Comparison of ENCODE assay signal across 15 mouse cellular contexts in genomic region chrX:11288306-11288882, GRCm38 (mm10). TPM values are rescaled to one million over a fixed set of nuclear protein-coding genes. Genes with fewer than 3 reads are reported as not detected.
DNase-seq lines count a peak whose midpoint lies in the region; ATAC-seq and TF ChIP-seq lines count a peak whose summit lies in the region.
"Had no signal": no experiment of that assay in that cellular context is flagged by ENCODE, and none has a peak within 500 bp of the region (broad histone marks: within the 10 kb centered on the region; RNA-seq: fewer than 3 reads in every experiment).

No protein-coding gene starts in this region.

- H3K4me1 ChIP-seq in intestine, embryonic 15.5 days (replicated peaks) = peaks cover 5% of the 10 kb centered on the region; the same call in 1 of the 2 replicates
- no peaks in the 10 kb centered on the region for H3K4me1 ChIP-seq in intestine, embryonic 16.5 days (ENCODE audit: control insufficient read depth, insufficient read depth, low read length)
- peaks cover 4% of the 10 kb centered on the region for H3K4me1 ChIP-seq in heart, embryonic 16.5 days (ENCODE audit: control insufficient read depth, insufficient read depth, low read length)
- no peaks in the 10 kb centered on the region for H3K4me1 ChIP-seq in lung, postnatal 0 days (ENCODE audit: insufficient read depth, low read depth, low read length)
- H3K4me1 ChIP-seq in neural tube, embryonic 15.5 days = no peaks in the 10 kb centered on the region
- H3K4me1 ChIP-seq: forebrain, embryonic 10.5 days; midbrain, embryonic 15.5 days had no signal

- H3K9me3 ChIP-seq in intestine, embryonic 15.5 days = no peaks in the 10 kb centered on the region
- H3K9me3 ChIP-seq in intestine, embryonic 16.5 days (ENCODE audit: control insufficient read depth, low read length) = no peaks in the 10 kb centered on the region
- H3K9me3 ChIP-seq in heart, embryonic 16.5 days (replicated peaks; ENCODE audit: control insufficient read depth, low read length) = peaks cover 2% of the 10 kb centered on the region; the same call in 1 of the 2 replicates
- H3K9me3 ChIP-seq in lung, postnatal 0 days (ENCODE audit: low read length) = no peaks in the 10 kb centered on the region
- no peaks in the 10 kb centered on the region for H3K9me3 ChIP-seq in neural tube, embryonic 15.5 days (replicated peaks)
- H3K9me3 ChIP-seq: midbrain, embryonic 15.5 days had no signal

- H3K36me3 ChIP-seq in intestine, embryonic 15.5 days = no peaks in the 10 kb centered on the region
- no peaks in the 10 kb centered on the region for H3K36me3 ChIP-seq in intestine, embryonic 16.5 days (ENCODE audit: control insufficient read depth, insufficient read depth, low read length)
- H3K36me3 ChIP-seq in heart, embryonic 16.5 days (ENCODE audit: control insufficient read depth, insufficient read depth) = no peaks in the 10 kb centered on the region
- no peaks in the 10 kb centered on the region for H3K36me3 ChIP-seq in lung, postnatal 0 days (ENCODE audit: insufficient read depth, low read length)
- H3K36me3 ChIP-seq in neural tube, embryonic 15.5 days = no peaks in the 10 kb centered on the region
- H3K36me3 ChIP-seq: forebrain, embryonic 10.5 days; midbrain, embryonic 15.5 days had no signal

- WGBS in intestine, embryonic 15.5 days = 46% methylated on average over 14 of the region's 14 CpGs
- WGBS in intestine, embryonic 16.5 days = 43% methylated on average over 14 of the region's 14 CpGs
- WGBS in heart, embryonic 16.5 days = 35% methylated on average over 14 of the region's 14 CpGs
- 37% methylated on average over 14 of the region's 14 CpGs for WGBS in lung, postnatal 0 days
- 78% methylated on average over 14 of the region's 14 CpGs for WGBS in neural tube, embryonic 15.5 days

- H3K4me2 ChIP-seq in intestine, embryonic 15.5 days (replicated peaks) = no peak overlapping the region
- no peak overlapping the region for H3K4me2 ChIP-seq in intestine, embryonic 16.5 days (ENCODE audit: low read depth, low read length)
- peak overlapping the region; percentile 18; the same call in 1 of the 2 replicates for H3K4me2 ChIP-seq in heart, embryonic 16.5 days (ENCODE audit: low read depth, low read length)
- H3K4me2 ChIP-seq in lung, postnatal 0 days (replicated peaks; ENCODE audit: low read depth, low read length) = no peak overlapping the region
- no peak overlapping the region for H3K4me2 ChIP-seq in neural tube, embryonic 15.5 days
- H3K4me2 ChIP-seq: midbrain, embryonic 15.5 days had no signal

- TF ChIP-seq EP300 in lung, postnatal 0 days (IDR thresholded peaks at IDR 0.05) = 0 out of 2 replicates have a peak, but pooled peaks have one; percentile 22

- H3K4me3 ChIP-seq in intestine, embryonic 15.5 days (replicated peaks) = no peak overlapping the region
- H3K4me3 ChIP-seq in intestine, embryonic 16.5 days (ENCODE audit: low read length) = no peak overlapping the region
- no peak overlapping the region for H3K4me3 ChIP-seq in heart, embryonic 16.5 days (ENCODE audit: low read length)
- H3K4me3 ChIP-seq in lung, postnatal 0 days (ENCODE audit: low read depth, low read length) = no peak overlapping the region
- no peak overlapping the region for H3K4me3 ChIP-seq in neural tube, embryonic 15.5 days (replicated peaks)
- H3K4me3 ChIP-seq: forebrain, embryonic 10.5 days; midbrain, embryonic 15.5 days had no signal

- peak; percentile 25; the same call in 1 of the 2 replicates for ATAC-seq in intestine, embryonic 15.5 days
- no peak; the same call in 1 of the 2 replicates for ATAC-seq in intestine, embryonic 16.5 days
- peak; percentile 37; the same call in 1 of the 2 replicates for ATAC-seq in heart, embryonic 16.5 days (replicated peaks; ENCODE audit: extremely low read depth, insufficient read depth, low FRiP score)
- peak; percentile 74 for ATAC-seq in lung, postnatal 0 days
- no peak for ATAC-seq in neural tube, embryonic 15.5 days (ENCODE audit: low FRiP score)
- ATAC-seq: midbrain, embryonic 15.5 days had no signal

- TF ChIP-seq CTCF in lung, postnatal 0 days (IDR thresholded peaks at IDR 0.05) = no peak

- no peak overlapping the region for H3K27ac ChIP-seq in intestine, embryonic 15.5 days
- H3K27ac ChIP-seq in intestine, embryonic 16.5 days (ENCODE audit: low read length) = no peak overlapping the region
- H3K27ac ChIP-seq in heart, embryonic 16.5 days (ENCODE audit: low read length) = no peak overlapping the region
- H3K27ac ChIP-seq in lung, postnatal 0 days (ENCODE audit: low read length) = no peak overlapping the region
- H3K27ac ChIP-seq in neural tube, embryonic 15.5 days (replicated peaks) = no peak overlapping the region
- H3K27ac ChIP-seq: forebrain, embryonic 10.5 days; liver, embryonic 14.5 days; midbrain, embryonic 15.5 days had no signal

- no peak overlapping the region for H3K9ac ChIP-seq in intestine, embryonic 15.5 days
- H3K9ac ChIP-seq in intestine, embryonic 16.5 days (ENCODE audit: low read depth, low read length) = no peak overlapping the region
- no peak overlapping the region for H3K9ac ChIP-seq in heart, embryonic 16.5 days (ENCODE audit: low read length)
- H3K9ac ChIP-seq in lung, postnatal 0 days (replicated peaks; ENCODE audit: low read depth) = no peak overlapping the region
- no peak overlapping the region for H3K9ac ChIP-seq in neural tube, embryonic 15.5 days (replicated peaks)
- H3K9ac ChIP-seq: liver, embryonic 14.5 days; midbrain, embryonic 15.5 days had no signal

- no peaks in the 10 kb centered on the region; the same call in 1 of the 2 replicates for H3K27me3 ChIP-seq in intestine, embryonic 15.5 days (replicated peaks)
- H3K27me3 ChIP-seq in intestine, embryonic 16.5 days (replicated peaks; ENCODE audit: control insufficient read depth, insufficient read depth, low read length) = 0 out of 2 replicates have a peak, but pooled peaks cover 4% of the 10 kb centered on the region
- peaks cover 17% of the 10 kb centered on the region for H3K27me3 ChIP-seq in heart, embryonic 16.5 days (ENCODE audit: control insufficient read depth, insufficient read depth, low read length)
- H3K27me3 ChIP-seq in lung, postnatal 0 days (replicated peaks; ENCODE audit: insufficient read depth, low read length) = no peaks in the 10 kb centered on the region
- no peaks in the 10 kb centered on the region for H3K27me3 ChIP-seq in neural tube, embryonic 15.5 days (replicated peaks)
- H3K27me3 ChIP-seq: midbrain, embryonic 15.5 days had no signal

- DNase-seq in adrenal gland, adult 2 months = peak; percentile 9
- no peak for DNase-seq in adrenal gland, adult 18-20 months (ENCODE audit: low spot score in 2 of 2)
- peak; percentile 28 for DNase-seq in lung, postnatal 0 days (ENCODE audit: low spot score)
- DNase-seq in spleen, postnatal 4 days (ENCODE audit: low spot score in 2 of 2) = no peak
- DNase-seq: embryo, embryonic 11 days had no signal

RNA-seq across cellular contexts. Expression of gene H2al1a, which starts 10.7 kb away (rescaled TPM):
- not detected for total RNA-seq in adrenal gland, adult 2 months (2021)
- not detected in 2 replicates for polyA plus RNA-seq in adrenal gland, adult 2 months (2012; rRNA removed)
- not detected for total RNA-seq in adrenal gland, adult 18-20 months (2021)
- polyA plus RNA-seq in intestine, embryonic 15.5 days (2015; fragmentation: Nextera tagmentation; extraction: Ambion mirVana) = not detected in 2 replicates
- not detected in 2 replicates for polyA plus RNA-seq in intestine, embryonic 16.5 days (2015; fragmentation: Nextera tagmentation; extraction: Ambion mirVana)
- polyA plus RNA-seq in heart, embryonic 16.5 days (2015; fragmentation: Nextera tagmentation; extraction: Ambion mirVana) = not detected in 2 replicates
- not detected in 2 replicates for polyA plus RNA-seq in lung, postnatal 0 days (2015; fragmentation: Nextera tagmentation; extraction: Ambion mirVana)
- polyA plus RNA-seq in neural tube, embryonic 15.5 days (2015; fragmentation: Nextera tagmentation; extraction: Ambion mirVana) = not detected in 2 replicates
- polyA plus RNA-seq: forebrain, embryonic 10.5 days; gonadal fat pad, adult 2 months; liver, embryonic 14.5 days; midbrain, embryonic 15.5 days; neural tube, embryonic 14.5 days; stomach, embryonic 16.5 days had no signal

RNA-seq across cellular contexts. Expression of gene H2al1b, which starts 13.8 kb away (rescaled TPM):
- total RNA-seq in adrenal gland, adult 2 months (2021) = not detected
- polyA plus RNA-seq in adrenal gland, adult 2 months (2012; rRNA removed) = not detected in 2 replicates
- total RNA-seq in adrenal gland, adult 18-20 months (2021) = not detected
- not detected in 2 replicates for polyA plus RNA-seq in intestine, embryonic 15.5 days (2015; fragmentation: Nextera tagmentation; extraction: Ambion mirVana)
- polyA plus RNA-seq in intestine, embryonic 16.5 days (2015; fragmentation: Nextera tagmentation; extraction: Ambion mirVana) = not detected in 2 replicates
- not detected in 2 replicates for polyA plus RNA-seq in heart, embryonic 16.5 days (2015; fragmentation: Nextera tagmentation; extraction: Ambion mirVana)
- not detected in 2 replicates for polyA plus RNA-seq in lung, postnatal 0 days (2015; fragmentation: Nextera tagmentation; extraction: Ambion mirVana)
- not detected in 2 replicates for polyA plus RNA-seq in neural tube, embryonic 15.5 days (2015; fragmentation: Nextera tagmentation; extraction: Ambion mirVana)
- polyA plus RNA-seq: forebrain, embryonic 10.5 days; gonadal fat pad, adult 2 months; liver, embryonic 14.5 days; midbrain, embryonic 15.5 days; neural tube, embryonic 14.5 days; stomach, embryonic 16.5 days had no signal

RNA-seq across cellular contexts. Expression of gene H2al1c, which starts 17.1 kb away (rescaled TPM):
- total RNA-seq in adrenal gland, adult 2 months (2021) = not detected
- polyA plus RNA-seq in adrenal gland, adult 2 months (2012; rRNA removed) = not detected in 2 replicates
- not detected for total RNA-seq in adrenal gland, adult 18-20 months (2021)
- not detected in 2 replicates for polyA plus RNA-seq in intestine, embryonic 15.5 days (2015; fragmentation: Nextera tagmentation; extraction: Ambion mirVana)
- not detected in 2 replicates for polyA plus RNA-seq in intestine, embryonic 16.5 days (2015; fragmentation: Nextera tagmentation; extraction: Ambion mirVana)
- polyA plus RNA-seq in heart, embryonic 16.5 days (2015; fragmentation: Nextera tagmentation; extraction: Ambion mirVana) = not detected in 2 replicates
- polyA plus RNA-seq in lung, postnatal 0 days (2015; fragmentation: Nextera tagmentation; extraction: Ambion mirVana) = not detected in 2 replicates
- polyA plus RNA-seq in neural tube, embryonic 15.5 days (2015; fragmentation: Nextera tagmentation; extraction: Ambion mirVana) = not detected in 2 replicates
- polyA plus RNA-seq: forebrain, embryonic 10.5 days; gonadal fat pad, adult 2 months; liver, embryonic 14.5 days; midbrain, embryonic 15.5 days; neural tube, embryonic 14.5 days; stomach, embryonic 16.5 days had no signal

RNA-seq across cellular contexts. Expression of gene H2al1d, which starts 20.2 kb away (rescaled TPM):
- total RNA-seq in adrenal gland, adult 2 months (2021) = not detected
- polyA plus RNA-seq in adrenal gland, adult 2 months (2012; rRNA removed) = not detected in 2 replicates
- total RNA-seq in adrenal gland, adult 18-20 months (2021) = not detected
- not detected in 2 replicates for polyA plus RNA-seq in intestine, embryonic 15.5 days (2015; fragmentation: Nextera tagmentation; extraction: Ambion mirVana)
- not detected in 2 replicates for polyA plus RNA-seq in intestine, embryonic 16.5 days (2015; fragmentation: Nextera tagmentation; extraction: Ambion mirVana)
- polyA plus RNA-seq in heart, embryonic 16.5 days (2015; fragmentation: Nextera tagmentation; extraction: Ambion mirVana) = not detected in 2 replicates
- polyA plus RNA-seq in lung, postnatal 0 days (2015; fragmentation: Nextera tagmentation; extraction: Ambion mirVana) = not detected in 2 replicates
- polyA plus RNA-seq in neural tube, embryonic 15.5 days (2015; fragmentation: Nextera tagmentation; extraction: Ambion mirVana) = not detected in 2 replicates
- polyA plus RNA-seq: forebrain, embryonic 10.5 days; gonadal fat pad, adult 2 months; liver, embryonic 14.5 days; midbrain, embryonic 15.5 days; neural tube, embryonic 14.5 days; stomach, embryonic 16.5 days had no signal

RNA-seq across cellular contexts. Expression of gene H2al1e, which starts 23.3 kb away (rescaled TPM):
- total RNA-seq in adrenal gland, adult 2 months (2021) = not detected
- not detected in 2 replicates for polyA plus RNA-seq in adrenal gland, adult 2 months (2012; rRNA removed)
- total RNA-seq in adrenal gland, adult 18-20 months (2021) = not detected
- polyA plus RNA-seq in intestine, embryonic 15.5 days (2015; fragmentation: Nextera tagmentation; extraction: Ambion mirVana) = not detected in 2 replicates
- not detected in 2 replicates for polyA plus RNA-seq in intestine, embryonic 16.5 days (2015; fragmentation: Nextera tagmentation; extraction: Ambion mirVana)
- polyA plus RNA-seq in heart, embryonic 16.5 days (2015; fragmentation: Nextera tagmentation; extraction: Ambion mirVana) = not detected in 2 replicates
- polyA plus RNA-seq in lung, postnatal 0 days (2015; fragmentation: Nextera tagmentation; extraction: Ambion mirVana) = not detected in 2 replicates
- polyA plus RNA-seq in neural tube, embryonic 15.5 days (2015; fragmentation: Nextera tagmentation; extraction: Ambion mirVana) = not detected in 2 replicates
- polyA plus RNA-seq: forebrain, embryonic 10.5 days; liver, embryonic 14.5 days; midbrain, embryonic 15.5 days; neural tube, embryonic 14.5 days; stomach, embryonic 16.5 days had no signal

Comparison
In these comparisons a context has a peak if more than half of its experiments do, and no peak if none do; other contexts are left out.
1. DNase-seq: peak in adrenal gland, adult 2 months (single experiment) and lung, postnatal 0 days (single experiment); none in adrenal gland, adult 18-20 months (0 of 2) and spleen, postnatal 4 days (0 of 2).
2. ATAC-seq: peak in intestine, embryonic 15.5 days (single experiment), heart, embryonic 16.5 days (single experiment) and lung, postnatal 0 days (single experiment); none in intestine, embryonic 16.5 days (single experiment) and neural tube, embryonic 15.5 days (single experiment).